In the genomic region with DNA sequence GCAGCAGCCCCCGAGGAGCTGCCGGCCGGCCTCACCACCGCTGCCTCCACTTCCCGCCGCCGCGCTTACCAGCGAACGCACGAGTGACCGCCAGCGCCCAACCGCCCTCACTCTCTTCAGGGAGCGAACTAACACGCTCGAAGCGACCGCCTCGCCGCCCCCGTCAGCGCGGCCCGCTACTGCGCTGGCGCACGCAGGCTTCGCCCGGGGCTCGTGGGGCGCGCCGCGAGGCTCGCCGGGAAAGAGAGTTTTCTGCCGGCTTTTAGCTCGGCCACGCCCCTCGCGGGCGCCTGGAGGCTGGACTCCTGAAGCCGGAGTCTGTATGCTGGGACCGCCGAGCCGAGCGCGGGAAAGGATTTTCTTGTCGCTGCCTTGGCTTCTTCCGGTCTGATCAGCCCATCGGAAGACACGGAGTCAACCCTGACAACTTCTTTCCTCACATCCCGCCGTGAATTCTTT, we compare ENCODE assay signal across 8 mouse cellular contexts. TPM values are rescaled to one million over a fixed set of nuclear protein-coding genes. Genes with fewer than 3 reads are reported as not detected.
DNase-seq lines count a peak whose midpoint lies in the region; ATAC-seq and TF ChIP-seq lines count a peak whose summit lies in the region.

Gene Tex30, minus strand, starts transcription at position 183 of the 459 bp plus-strand sequence.

- H3K4me2 ChIP-seq in kidney, embryonic 14.5 days (replicated peaks; ENCODE audit: low read depth, low read length), result peak within 1 kb of the TSS; percentile 63
- peak within 1 kb of the TSS; percentile 63 for H3K4me2 ChIP-seq in limb, embryonic 15.5 days

- peaks cover 7% of the 10 kb centered on the region for H3K4me1 ChIP-seq in bone marrow macrophage, adult 2 months (ENCODE audit: control insufficient read depth, insufficient read depth, low read length)
- no peaks in the 10 kb centered on the region for H3K4me1 ChIP-seq in embryonic fibroblast, embryonic 13.5 days (ENCODE audit: control insufficient read depth, insufficient read depth, low read length)
- H3K4me1 ChIP-seq in kidney, embryonic 14.5 days (ENCODE audit: control insufficient read depth, insufficient read depth, low read length), result peaks cover 12% of the 10 kb centered on the region
- peaks cover 9% of the 10 kb centered on the region for H3K4me1 ChIP-seq in limb, embryonic 15.5 days

- no peaks in the 10 kb centered on the region for H3K27me3 ChIP-seq in kidney, embryonic 14.5 days (ENCODE audit: control insufficient read depth, insufficient read depth, low read length)
- H3K27me3 ChIP-seq in limb, embryonic 15.5 days, result no peaks in the 10 kb centered on the region

- H3K9me3 ChIP-seq in kidney, embryonic 14.5 days (ENCODE audit: control insufficient read depth, low read length), result no peaks in the 10 kb centered on the region
- no peaks in the 10 kb centered on the region for H3K9me3 ChIP-seq in limb, embryonic 15.5 days

- peak within 1 kb of the TSS; percentile 81 for H3K9ac ChIP-seq in kidney, embryonic 14.5 days (ENCODE audit: low read depth, low read length)
- H3K9ac ChIP-seq in limb, embryonic 15.5 days, result peak within 1 kb of the TSS; percentile 87

- peak; percentile 97 for DNase-seq in A20 (ENCODE audit: low read depth, low spot score)
- DNase-seq in heart, adult 9 months (ENCODE audit: low spot score in 2 of 2), result peak; percentile 91 to 93
- DNase-seq in monocyte, adult 2 months (ENCODE audit: low read depth in 1 of 2, low spot score in 2 of 2), result peak; percentile 71 to 82
- DNase-seq in spleen, postnatal 36 days (ENCODE audit: low spot score in 2 of 2), result peak; percentile 94

- peak within 1 kb of the TSS; percentile 58 for H3K27ac ChIP-seq in bone marrow macrophage, adult 2 months (ENCODE audit: insufficient read depth, low read depth, low read length)
- H3K27ac ChIP-seq in embryonic fibroblast, embryonic 13.5 days (ENCODE audit: insufficient read depth, low read length), result peak within 1 kb of the TSS; percentile 20; the same call in 1 of the 2 replicates
- peak within 1 kb of the TSS; percentile 93 for H3K27ac ChIP-seq in kidney, embryonic 14.5 days (ENCODE audit: low read depth, low read length)
- peak within 1 kb of the TSS; percentile 92 for H3K27ac ChIP-seq in limb, embryonic 15.5 days

- H3K4me3 ChIP-seq in bone marrow macrophage, adult 2 months (ENCODE audit: insufficient read depth, low read length), result peak within 1 kb of the TSS; percentile 96
- peak within 1 kb of the TSS; percentile 83 for H3K4me3 ChIP-seq in embryonic fibroblast, embryonic 13.5 days (ENCODE audit: insufficient read depth, low read length)
- peak within 1 kb of the TSS; percentile 85 for H3K4me3 ChIP-seq in kidney, embryonic 14.5 days (ENCODE audit: low read length)
- H3K4me3 ChIP-seq in limb, embryonic 15.5 days, result peak within 1 kb of the TSS; percentile 92

- WGBS in kidney, embryonic 14.5 days, result under 1% methylated on average over 54 of the region's 55 CpGs
- WGBS in limb, embryonic 15.5 days, result 0% methylated on average over 53 of the region's 55 CpGs

- TF ChIP-seq POLR2A in bone marrow macrophage, adult 2 months (IDR thresholded peaks at IDR 0.05; ENCODE audit: borderline replicate concordance, low read depth, low read length), result no peak
- peak; percentile 83 for TF ChIP-seq POLR2A in embryonic fibroblast, embryonic 13.5 days (IDR thresholded peaks at IDR 0.05; ENCODE audit: low read depth, low read length)

- H3K36me3 ChIP-seq in kidney, embryonic 14.5 days (ENCODE audit: control insufficient read depth, insufficient read depth, low read length), result peaks cover 15% of the 10 kb centered on the region
- peaks cover 24% of the 10 kb centered on the region for H3K36me3 ChIP-seq in limb, embryonic 15.5 days

- ATAC-seq in kidney, embryonic 14.5 days (ENCODE audit: low FRiP score, low TSS enrichment), result peak; percentile 98
- ATAC-seq in limb, embryonic 15.5 days (ENCODE audit: insufficient number of reproducible peaks, low FRiP score, low TSS enrichment, low read depth), result peak; percentile 97

- no peak for TF ChIP-seq CTCF in bone marrow macrophage, adult 2 months (IDR thresholded peaks at IDR 0.05; ENCODE audit: low read depth, low read length)
- no peak for TF ChIP-seq CTCF in embryonic fibroblast, embryonic 13.5 days (IDR thresholded peaks at IDR 0.05; ENCODE audit: borderline replicate concordance, insufficient read depth, low read length)

RNA-seq across cellular contexts. Expression of gene Tex30, which starts in this region (rescaled TPM):
- polyA plus RNA-seq in bone marrow macrophage, adult 2 months (2012; ENCODE audit: insufficient read depth, insufficient read length, missing spikeins), result 12.5 and 14.6 TPM in 2 replicates
- polyA plus RNA-seq in embryonic fibroblast, embryonic 13.5 days (2011; ENCODE audit: insufficient read length, low read depth, missing spikeins), result 18.8 and 22.8 TPM in 2 replicates
- 104 and 122 TPM in 2 replicates for polyA plus RNA-seq in kidney, embryonic 14.5 days (2014; fragmentation: Nextera tagmentation; extraction: Ambion mirVana)
- 56.0 and 65.7 TPM in 2 replicates for polyA plus RNA-seq in limb, embryonic 15.5 days (2015; fragmentation: Nextera tagmentation; extraction: Ambion mirVana)

Comparison
In these comparisons a context has a peak if more than half of its experiments do, and no peak if none do; other contexts are left out.
1. Peak in every context shown above with its lines: DNase-seq, ATAC-seq, H3K4me3 ChIP-seq and H3K27ac ChIP-seq.
2. H3K27ac ChIP-seq: peak in every context shown above with its lines; median percentile 93 in kidney, embryonic 14.5 days; 92 in limb, embryonic 15.5 days; 58 in bone marrow macrophage, adult 2 months; 20 in embryonic fibroblast, embryonic 13.5 days.